Mouse (Mus musculus): ENCODE results near the gene Dock11.

GRCm38 (mm10) chrX:35924705-35925264, 36.2 kb downstream of the Dock11 start:
- TF ChIP-seq POLR2A (IDR thresholded peaks at IDR 0.05; ENCODE audit: control insufficient read depth, low read depth, low read length) (no peak), CTCF (IDR thresholded peaks at IDR 0.05; ENCODE audit: control insufficient read depth, insufficient read depth, insufficient replicate concordance, low read depth, low read length) (no peak)
